Mouse (Mus musculus) olfactory bulb, adult 2 months (tissue): ENCODE measurements around the gene Wdr82.

ENCODE experiments used
- CTCF ChIP-seq: fragments of 200-500 bp; IDR thresholded peaks from 2 replicates; pipeline ENCODE4 v1.5.1; 2012; ENCODE audit warnings: low read depth, mild to moderate bottlenecking, low read length, moderate library complexity; ENCODE audit not compliant: insufficient read depth
- POLR2A ChIP-seq: fragments of 200-500 bp; IDR thresholded peaks from 2 replicates; pipeline ENCODE4 v1.6.1; 2012; ENCODE audit warnings: mild to moderate bottlenecking, low read depth, low read length, moderate library complexity; ENCODE audit not compliant: insufficient read depth

- TF ChIP-seq POLR2A (no peak), CTCF (no peak)
Observed at GRCm38 (mm10) chr9:106141955-106142354, 28.8 kb upstream of the Wdr82 start.
